Mouse (Mus musculus) lung, postnatal 0 days (tissue): Measurements from ENCODE around the gene Kifap3.

Experiments used
- CTCF ChIP-seq: IDR thresholded peaks from 2 replicates; pipeline ENCODE4 v1.5.1; 2016; ENCODE audit warnings: antibody characterized with exemption, mild to moderate bottlenecking
- EP300 ChIP-seq: IDR thresholded peaks from 2 replicates; pipeline ENCODE4 v1.6.1; 2016; ENCODE audit warnings: antibody characterized with exemption, mild to moderate bottlenecking, control low read depth

- TF ChIP-seq CTCF (peak; percentile 83), EP300 (no peak)
These were observed 131.0 kb downstream of the Kifap3 start for GRCm38 (mm10) chr1:163910343-163910742.
